Mouse (Mus musculus) ZHBTc4 (cell line): ENCODE measurements at regions not wholly inside any gene's neighbourhood (a gene's known extent, or its start where the extent isn't known, plus 50 kb on each side); places are given as distances from the start of the nearest gene placed in this dataset.
A peak's percentile ranks its signal among the peaks of the same experiment; 100 is the strongest.

Experiments
- DNase-seq: peaks from one replicate; pipeline ENCODE4 v3.0.0-alpha.2; 2011; ENCODE audit warnings: low read depth, low spot score

- no peak for DNase-seq
Observed at GRCm38 (mm10) chr13:71653939-71654467, 309.5 kb downstream of the Irx1 start.

DNA sequence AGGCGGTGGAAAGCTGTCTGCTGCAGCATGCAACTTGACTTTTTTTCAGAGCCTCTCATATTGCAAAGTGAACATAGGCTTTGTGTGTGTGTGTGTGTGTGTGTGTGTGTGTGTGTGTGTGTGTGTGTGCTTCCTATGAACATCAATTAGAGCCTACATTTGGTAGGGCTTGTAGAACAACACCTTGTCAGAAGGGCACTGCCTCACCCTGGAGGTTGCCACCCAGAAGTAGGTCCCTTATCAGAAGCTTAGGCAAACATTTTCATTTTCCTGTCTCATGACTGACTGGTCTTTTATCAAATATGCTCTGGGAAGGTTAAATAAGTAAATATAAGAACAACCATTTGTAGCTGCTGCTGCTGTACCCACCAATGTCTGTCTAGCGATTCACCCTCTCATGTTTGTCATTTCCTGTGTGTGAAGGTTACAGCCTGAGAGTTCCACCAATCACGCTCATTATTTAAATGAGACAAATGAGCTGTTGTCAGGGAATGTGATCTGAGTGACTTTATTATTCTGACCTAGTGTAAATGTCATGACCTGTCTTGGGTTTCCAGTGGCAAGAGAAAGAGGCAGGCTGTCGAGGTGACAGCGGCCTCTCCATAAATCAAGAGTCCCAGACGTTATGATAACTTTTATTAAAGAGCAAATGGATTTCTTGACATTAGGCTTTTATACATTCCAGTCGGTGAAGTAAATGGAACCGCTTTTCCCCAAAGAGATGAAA, 310.1 kb downstream of the Irx1 start:
- DNase-seq: no peak

DNA sequence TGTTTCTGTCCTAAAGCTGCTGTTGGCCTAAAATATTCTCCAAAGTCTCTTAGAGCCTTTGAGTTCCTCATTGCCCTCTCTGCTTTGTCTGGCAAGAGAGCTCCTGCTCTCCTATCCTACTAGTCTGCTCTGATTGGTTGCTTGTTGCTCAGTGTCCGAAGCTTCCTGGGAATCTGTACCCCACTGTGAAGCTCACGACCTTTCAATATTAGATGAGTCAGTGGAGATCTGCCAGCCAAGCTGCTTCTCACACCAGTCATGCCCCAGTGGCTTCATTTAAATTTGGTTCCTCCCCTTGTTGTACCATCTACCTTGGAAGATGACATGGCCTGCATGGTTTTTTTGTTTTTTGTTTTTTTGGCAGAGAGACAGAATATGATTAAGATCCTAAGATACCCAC, 313.6 kb downstream of the Irx1 start:
- DNase-seq: no peak

DNA sequence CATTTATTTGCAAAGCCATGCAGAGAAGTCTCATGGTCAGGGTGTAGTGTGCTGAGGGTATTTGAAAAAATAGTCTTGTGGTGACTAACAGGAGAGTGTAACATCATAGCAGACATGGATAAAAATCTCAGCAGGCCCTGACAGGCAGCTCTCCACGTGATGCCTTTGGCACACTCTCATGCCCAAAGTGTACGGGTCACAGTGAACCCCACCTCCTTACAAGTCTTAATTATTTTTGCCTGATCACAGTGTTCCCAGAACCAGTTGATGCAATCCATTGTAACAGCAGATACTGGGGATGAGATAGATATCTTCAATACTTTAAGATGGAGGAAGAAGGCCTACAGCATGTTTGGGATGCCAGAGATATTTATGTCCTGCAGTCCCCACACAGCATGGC, 314.5 kb downstream of the Irx1 start:
- no peak for DNase-seq

- DNase-seq: no peak
Observed at GRCm38 (mm10) chr13:71631447-71631846, 332.1 kb downstream of the Irx1 start.

GRCm38 (mm10) chr13:71617198-71617597, 346.3 kb downstream of the Irx1 start:
- DNase-seq: no peak

DNA sequence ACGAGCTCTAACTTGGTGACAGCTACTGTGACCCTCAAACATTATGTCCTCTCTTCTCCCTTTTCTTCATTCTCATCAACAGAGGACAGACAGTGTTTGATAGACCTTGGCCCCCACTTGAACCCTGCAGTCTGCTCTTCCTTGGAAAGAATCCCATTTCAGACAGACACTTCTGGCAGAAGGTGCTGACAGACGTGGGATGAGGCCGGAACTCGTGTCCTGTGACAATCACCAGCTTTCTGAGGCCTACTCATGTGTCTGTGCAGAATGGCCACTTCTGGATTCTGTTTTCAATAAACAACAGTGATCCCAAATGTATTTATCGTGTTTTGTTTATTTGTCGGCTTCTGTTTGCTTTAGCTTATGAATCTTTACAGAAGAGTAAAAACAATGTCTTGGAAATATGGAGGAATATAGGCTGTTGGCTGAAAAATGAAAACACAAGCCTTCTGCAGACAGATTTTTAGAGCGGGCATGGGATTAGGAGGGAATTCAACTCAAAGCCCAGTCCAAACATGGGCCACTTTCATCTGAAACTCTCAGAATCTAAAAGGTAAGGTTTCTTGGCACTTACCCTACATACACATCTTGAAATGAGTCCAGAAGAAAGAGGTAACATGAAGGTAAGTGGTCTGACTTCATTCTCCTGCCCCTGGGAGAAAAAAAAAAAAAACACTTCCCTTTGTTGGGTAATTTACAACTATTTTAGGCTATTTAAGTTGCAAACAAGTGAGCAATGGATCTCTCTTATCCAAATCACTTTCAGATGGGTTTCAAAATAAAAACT, 350.9 kb downstream of the Irx1 start:
- no peak for DNase-seq

DNA sequence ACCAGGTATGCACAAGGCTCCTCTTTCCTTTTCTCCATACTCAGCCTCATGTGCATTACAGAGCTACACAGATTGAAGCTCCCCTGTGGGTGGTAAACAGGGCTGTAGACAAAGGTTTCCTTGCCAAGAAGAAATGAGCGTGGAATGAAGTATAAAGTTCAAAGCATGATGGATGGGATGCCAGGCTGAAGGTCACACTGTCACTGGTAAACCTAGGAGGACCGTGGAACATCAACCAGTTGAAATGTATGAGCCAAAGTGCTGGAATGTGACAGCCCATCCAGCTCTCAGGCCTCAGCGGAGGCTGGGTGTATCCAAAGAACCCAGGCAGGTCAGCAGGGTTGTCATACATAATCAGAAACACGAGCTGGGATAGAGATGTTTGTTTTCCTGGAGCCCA, 381.0 kb downstream of the Irx1 start:
- DNase-seq: no peak

DNA sequence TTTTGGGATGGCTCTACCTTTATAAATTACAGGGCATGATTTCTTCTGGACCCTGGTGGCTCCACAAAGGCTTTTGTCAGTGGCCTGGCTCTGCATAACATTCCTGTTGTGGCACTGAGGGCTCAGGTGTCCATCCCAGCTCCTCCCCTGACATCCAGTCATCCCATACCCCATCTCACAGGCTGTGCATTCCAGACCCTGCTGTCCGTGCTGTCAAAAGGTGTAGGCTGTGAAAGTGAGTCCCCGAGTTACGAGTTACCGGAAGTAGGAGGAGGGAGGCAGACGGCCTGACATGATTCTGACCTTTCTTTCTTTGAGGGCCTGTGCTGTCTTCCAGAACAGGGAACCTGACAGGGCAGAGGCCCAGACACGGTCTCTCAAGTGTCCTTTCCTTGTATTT, 397.6 kb downstream of the Irx1 start:
- DNase-seq: no peak

DNA sequence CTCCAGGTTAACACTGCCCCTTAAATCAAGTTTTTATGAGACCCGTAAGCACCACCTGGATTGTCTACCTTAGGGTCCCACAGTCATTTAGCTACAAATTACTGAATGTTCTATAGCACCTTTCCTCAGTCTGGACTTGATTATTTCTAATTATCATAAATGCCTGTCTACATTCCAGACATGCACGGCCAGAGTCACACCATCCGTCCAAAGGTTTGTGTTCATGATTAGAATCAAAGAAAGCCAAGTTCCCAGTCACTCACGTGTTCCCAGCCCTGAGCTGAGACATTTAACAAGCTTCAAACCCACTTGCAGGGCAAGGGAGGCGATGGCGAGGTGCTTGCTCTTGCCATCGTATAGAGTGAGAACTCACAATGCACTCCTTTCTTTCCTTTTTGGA, 398.1 kb downstream of the Irx1 start:
- no peak for DNase-seq

DNA sequence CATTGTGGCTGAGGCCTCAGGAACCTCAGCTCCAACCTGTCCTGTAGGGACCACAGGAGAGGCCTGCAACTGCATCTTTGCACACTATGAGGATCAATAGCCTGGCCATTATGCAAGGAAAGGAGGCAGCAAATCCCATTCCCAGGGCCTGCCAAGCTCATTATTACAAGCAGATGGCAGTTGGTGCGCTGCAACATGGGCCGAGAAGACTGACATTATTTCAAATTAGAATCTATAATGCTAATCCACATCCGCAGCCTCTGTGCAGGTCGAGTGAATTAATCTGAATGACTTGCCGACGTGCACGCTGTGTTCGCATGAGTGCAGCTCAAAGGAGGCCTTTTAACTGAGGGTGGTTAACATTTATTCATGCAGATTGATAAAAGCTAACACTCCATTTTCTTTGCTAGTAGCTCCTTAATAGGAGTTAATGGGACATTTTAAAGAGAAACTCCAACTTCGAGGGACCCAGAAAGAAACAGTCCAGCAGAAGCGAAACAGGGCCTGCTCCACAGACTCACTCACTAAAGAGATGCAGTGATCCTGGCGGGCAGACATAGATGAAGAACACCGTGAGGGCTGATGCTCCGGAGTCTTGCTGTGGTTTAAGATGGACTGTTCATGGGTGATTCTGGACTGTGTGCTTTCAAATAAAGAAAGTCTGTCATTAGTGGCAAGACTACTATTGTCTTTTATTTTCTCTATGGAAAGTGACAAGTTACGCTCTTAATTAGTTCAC, 404.9 kb downstream of the Irx1 start:
- no peak for DNase-seq

DNA sequence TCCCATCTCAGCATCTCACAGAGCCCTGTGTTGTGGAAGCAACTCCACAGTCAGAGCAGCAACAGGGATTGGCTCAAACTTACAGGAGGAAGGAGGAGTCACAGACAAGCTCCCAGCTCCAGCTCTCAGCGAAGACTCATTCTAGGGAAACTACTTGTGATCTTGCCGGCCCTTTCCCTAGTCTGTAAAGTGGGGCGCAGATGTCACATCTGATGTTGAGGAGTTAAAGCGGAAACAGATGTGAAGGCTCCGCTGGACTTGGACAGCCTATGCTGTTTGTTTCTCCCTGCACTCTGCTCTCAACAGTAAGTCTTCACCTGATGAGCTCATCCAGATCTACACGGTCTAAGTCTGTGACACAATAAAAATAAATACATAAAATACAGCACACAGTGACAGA, 408.1 kb downstream of the Irx1 start:
- DNase-seq: no peak

DNA sequence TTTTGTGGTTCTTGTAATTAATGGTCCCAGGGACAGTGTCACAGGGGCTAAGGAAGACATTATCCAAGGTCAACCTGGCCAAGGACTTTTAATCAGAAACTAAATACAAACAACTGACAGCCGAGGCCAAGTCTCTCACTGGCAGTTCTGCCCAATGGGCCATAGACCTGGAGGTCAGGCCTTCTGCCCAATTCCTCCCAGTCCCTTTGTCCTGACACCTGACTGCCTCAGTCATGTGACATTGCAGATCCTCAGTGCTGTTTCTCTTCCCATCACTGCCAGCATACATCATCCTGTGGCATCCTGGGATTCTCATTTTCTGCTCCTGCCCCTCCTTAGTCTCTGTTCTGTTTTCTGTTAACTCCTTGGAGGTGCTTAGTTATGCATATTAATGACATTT, 413.4 kb downstream of the Irx1 start:
- no peak for DNase-seq

DNA sequence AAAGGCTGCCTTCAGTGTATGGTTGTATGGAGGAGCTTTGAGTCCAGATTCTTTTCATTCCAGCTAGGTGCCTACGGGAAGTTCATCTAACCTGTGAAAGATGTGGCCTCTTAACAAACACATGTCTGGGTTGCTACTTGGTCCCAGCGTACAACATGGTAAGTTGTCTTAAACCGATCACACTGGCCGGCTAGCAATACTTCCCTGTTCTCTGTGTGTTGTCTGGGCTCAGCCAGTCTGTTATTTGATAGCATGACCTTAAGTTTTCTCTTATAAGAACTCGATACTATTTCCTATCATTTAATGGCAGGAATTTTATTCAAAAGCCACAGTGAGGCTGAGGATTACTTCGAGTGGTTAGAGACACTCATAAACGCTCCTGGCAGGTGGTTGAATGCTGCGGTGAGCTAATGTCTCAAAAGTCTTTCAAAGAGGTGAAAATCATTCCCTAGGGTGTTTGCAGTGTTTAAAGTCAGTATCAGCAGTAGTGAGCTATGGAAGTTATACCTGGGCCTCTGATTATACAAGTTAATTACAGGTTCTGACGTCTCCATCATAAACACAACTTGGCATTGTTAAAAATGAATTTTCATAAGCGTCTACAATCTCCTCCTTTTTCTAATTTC, 414.2 kb downstream of the Irx1 start:
- no peak for DNase-seq

GRCm38 (mm10) chr13:71538226-71538625, 425.3 kb downstream of the Irx1 start:
- no peak for DNase-seq

DNA sequence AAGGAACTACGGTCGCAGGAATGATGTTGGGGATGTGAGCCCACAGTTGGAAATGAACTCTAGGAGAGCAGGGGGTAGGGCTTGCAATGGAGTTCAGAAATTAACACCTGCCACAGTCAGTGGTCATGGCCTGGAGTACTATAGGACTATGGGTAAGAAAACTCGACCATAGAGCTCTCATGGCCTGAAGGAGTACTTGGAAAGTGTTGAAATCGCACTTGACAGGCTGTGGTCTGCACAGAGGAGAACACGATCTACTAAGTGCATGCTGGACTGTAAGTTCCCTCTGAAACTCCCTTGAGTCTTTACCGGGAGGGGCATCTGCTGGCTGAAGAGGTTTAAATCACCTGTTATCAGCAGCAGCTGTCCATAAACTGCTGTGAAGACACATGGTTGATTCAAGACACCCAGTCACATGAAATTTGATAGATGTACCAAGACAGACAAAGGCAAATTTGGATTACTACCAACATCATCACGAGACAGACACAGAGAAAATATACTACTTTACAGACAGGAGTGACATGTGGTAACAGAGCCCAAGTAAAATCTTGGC, 430.6 kb downstream of the Irx1 start:
- DNase-seq: no peak

DNA sequence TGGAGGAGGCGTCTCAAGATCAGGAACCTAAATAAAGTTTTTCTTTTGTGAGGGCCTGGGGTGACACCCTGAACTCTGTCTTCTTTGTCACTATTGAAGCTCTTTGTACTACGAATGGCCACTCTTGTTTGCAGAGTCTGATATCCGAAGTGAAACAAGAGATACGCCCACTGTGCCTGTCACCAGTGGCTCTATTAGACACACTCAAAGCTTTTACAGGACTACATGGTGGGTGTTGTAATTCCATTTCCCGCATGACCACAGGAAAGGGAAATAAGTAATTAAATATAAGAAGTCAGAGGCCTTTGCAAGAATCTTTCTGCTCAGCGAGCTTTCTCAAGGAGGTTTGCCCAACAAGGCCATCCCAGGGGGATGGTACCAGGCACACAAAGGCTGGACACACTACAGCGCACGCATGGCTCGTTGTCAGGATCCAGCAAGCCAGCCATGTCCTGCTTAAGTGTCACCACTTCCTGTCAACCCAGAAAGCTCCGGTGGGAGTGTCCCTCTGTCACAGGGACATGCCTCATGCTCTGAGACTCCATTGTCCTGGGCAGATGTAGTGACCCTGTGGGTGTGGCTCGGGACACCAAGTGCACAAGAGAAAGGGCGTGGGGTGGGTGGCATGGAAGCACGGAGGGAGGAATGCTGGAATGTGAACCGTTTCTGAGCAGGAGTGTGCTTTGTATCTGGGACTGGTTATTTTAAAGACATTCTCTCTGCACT, 434.0 kb downstream of the Irx1 start:
- peak; percentile 65 for DNase-seq

DNA sequence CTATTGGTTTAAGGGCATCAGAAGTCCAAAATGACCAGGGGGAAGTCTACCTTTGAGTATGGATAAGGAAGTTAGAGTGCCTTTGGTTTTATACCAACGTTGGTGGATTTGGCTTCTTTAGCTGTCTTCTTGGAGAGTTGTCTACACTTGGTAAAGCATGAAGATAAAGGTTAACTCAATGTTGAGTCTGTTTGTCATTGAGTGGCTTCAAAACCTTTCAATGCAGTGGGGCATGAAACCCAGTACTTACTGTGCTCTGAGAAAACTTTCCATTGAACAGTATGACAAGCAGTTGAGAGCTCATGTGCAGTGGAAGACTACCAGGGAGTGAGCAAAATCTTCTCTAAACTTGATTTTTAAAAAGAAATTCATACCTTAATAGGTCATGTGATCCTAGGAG, 445.7 kb downstream of the Irx1 start:
- DNase-seq: no peak

- DNase-seq: no peak
Observed at GRCm38 (mm10) chr13:71513204-71513603, 450.3 kb downstream of the Irx1 start.

GRCm38 (mm10) chr13:71507956-71508401, 455.5 kb downstream of the Irx1 start:
- DNase-seq: no peak

DNA sequence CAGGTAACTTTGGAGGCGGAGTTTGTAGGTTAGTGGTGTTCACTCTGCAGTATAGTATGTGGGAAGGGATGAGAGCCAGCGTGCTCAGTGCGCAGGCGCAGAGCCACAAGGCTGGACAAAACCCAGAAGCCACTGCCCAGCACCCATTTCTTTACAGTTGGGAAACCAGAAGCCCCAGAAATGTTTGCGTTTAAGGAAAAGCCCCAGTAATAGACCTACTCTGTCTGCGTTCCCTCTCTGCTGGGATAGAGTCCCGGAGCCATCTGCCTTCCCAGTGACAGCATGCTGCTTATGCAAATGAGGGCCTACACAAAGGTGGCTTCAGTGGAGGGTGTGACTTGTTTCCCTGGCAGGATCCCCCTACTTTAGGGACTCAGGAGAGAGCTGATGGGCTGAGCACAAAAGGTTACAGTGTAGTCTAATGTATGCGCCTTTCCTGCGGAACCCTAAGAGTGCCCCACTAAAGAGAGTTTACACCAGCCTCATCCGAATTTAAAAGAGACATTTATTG, 456.0 kb downstream of the Irx1 start:
- peak; percentile 84 for DNase-seq
